Mouse (Mus musculus) MEL (cell line): ENCODE data around the gene Enthd1. TPM values are rescaled to one million over a fixed set of nuclear protein-coding genes. Genes with fewer than 3 reads are reported as not detected.

ENCODE experiments used
- DNase-seq: peaks from one replicate; pipeline ENCODE4 v3.0.0; 2011; ENCODE audit warnings: low read depth, low spot score
- H3K27ac ChIP-seq: 2 replicates; pipeline ENCODE4 v1.5.1; 2012; ENCODE audit warnings: low read depth, mild to moderate bottlenecking, control low read depth, low read length, moderate library complexity; ENCODE audit not compliant: control insufficient read depth
- H3K27me3 ChIP-seq, 2 experiments: fragments of 150-350 bp in 1 of 2; sonication (generic) in 1 of 2; 2 replicates each; pipeline ENCODE4 v1.6.1; 2012; ENCODE audit warnings: low read length in 2 of 2, mild to moderate bottlenecking in 2 of 2, improper control_type of control experiment in 1 of 2, moderate library complexity in 1 of 2; ENCODE audit not compliant: insufficient read depth in 2 of 2, control insufficient read depth in 1 of 2
- H3K36me3 ChIP-seq, 2 experiments: 2 replicates each; pipeline ENCODE4 v1.6.1; 2012 to 2014; ENCODE audit warnings: low read length in 2 of 2, improper control_type of control experiment in 1 of 2, inconsistent platforms in 1 of 2, mild to moderate bottlenecking in 1 of 2; ENCODE audit not compliant: insufficient read depth in 2 of 2, control insufficient read depth in 1 of 2
- H3K4me1 ChIP-seq, 2 experiments: fragments of 150-350 bp in 1 of 2; sonication (generic) in 1 of 2; 2 replicates each; pipeline ENCODE4 v1.6.1; 2012; ENCODE audit warnings: low read length in 2 of 2, improper control_type of control experiment in 1 of 2, mild to moderate bottlenecking in 1 of 2; ENCODE audit not compliant: insufficient read depth in 2 of 2, control insufficient read depth in 1 of 2
- H3K4me3 ChIP-seq, 2 experiments: fragments of 150-350 bp in 1 of 2; sonication (generic) in 1 of 2; 2 replicates each; pipeline ENCODE4 v1.5.1; 2012; ENCODE audit warnings: low read depth in 2 of 2, low read length in 2 of 2, mild to moderate bottlenecking in 2 of 2, moderate library complexity in 2 of 2, control low read depth in 1 of 2, improper control_type of control experiment in 1 of 2; ENCODE audit not compliant: control insufficient read depth in 1 of 2, insufficient read depth in 1 of 2
- H3K79me2 ChIP-seq: 2 replicates; pipeline ENCODE4 v1.6.1; 2012; ENCODE audit warnings: mild to moderate bottlenecking, low read length, moderate library complexity; ENCODE audit not compliant: control insufficient read depth, poor library complexity, insufficient read depth
- H3K9ac ChIP-seq: 2 replicates; pipeline ENCODE4 v1.6.1; 2012; ENCODE audit warnings: low read depth, mild to moderate bottlenecking, control low read depth, low read length, moderate library complexity; ENCODE audit not compliant: control insufficient read depth, poor library complexity, severe bottlenecking
- H3K9me3 ChIP-seq: fragments of 150-350 bp; sonication (generic); replicated peaks from 2 replicates; pipeline ENCODE4 v1.6.1; 2012; ENCODE audit warnings: mild to moderate bottlenecking, low read length, improper control_type of control experiment, moderate library complexity; ENCODE audit not compliant: insufficient read depth
- BHLHE40 ChIP-seq: IDR thresholded peaks from 2 replicates; pipeline ENCODE4 v1.6.1; 2012; ENCODE audit warnings: low read depth, mild to moderate bottlenecking, inconsistent platforms, low read length, improper control_type of control experiment, borderline replicate concordance
- CHD2 ChIP-seq: IDR thresholded peaks from 2 replicates; pipeline ENCODE4 v1.6.1; 2011; ENCODE audit warnings: low read length, improper control_type of control experiment
- CTCF ChIP-seq, 3 experiments: IDR thresholded peaks in 2 of 3; conservative IDR thresholded peaks in 1 of 3; 2 replicates each; pipeline ENCODE4 v1.5.1; 2011 to 2012; ENCODE audit warnings: low read length in 3 of 3, low read depth in 2 of 3, mild to moderate bottlenecking in 2 of 3, improper control_type of control experiment in 1 of 3, inconsistent platforms in 1 of 3, mixed read lengths in 1 of 3, moderate library complexity in 1 of 3; ENCODE audit not compliant: control insufficient read depth in 1 of 3, insufficient read depth in 1 of 3, poor library complexity in 1 of 3, severe bottlenecking in 1 of 3
- E2F4 ChIP-seq: IDR thresholded peaks from 2 replicates; pipeline ENCODE4 v1.6.1; 2011; ENCODE audit warnings: low read depth, low read length, improper control_type of control experiment, borderline replicate concordance
- EP300 ChIP-seq, 2 experiments: IDR thresholded peaks; 2 replicates each; pipeline ENCODE4 v1.6.1; 2011; ENCODE audit warnings: improper control_type of control experiment in 2 of 2, low read length in 2 of 2, low read depth in 1 of 2, mild to moderate bottlenecking in 1 of 2
- ETS1 ChIP-seq: IDR thresholded peaks from 2 replicates; pipeline ENCODE4 v1.6.1; 2012; ENCODE audit warnings: low read depth, mild to moderate bottlenecking, inconsistent platforms, low read length, improper control_type of control experiment, moderate library complexity
- GABPA ChIP-seq: IDR thresholded peaks from 2 replicates; pipeline ENCODE4 v1.6.1; 2012; ENCODE audit warnings: low read depth, mild to moderate bottlenecking, inconsistent platforms, low read length, improper control_type of control experiment, moderate library complexity
- HCFC1 ChIP-seq: IDR thresholded peaks from 2 replicates; pipeline ENCODE4 v1.6.1; 2012; ENCODE audit warnings: low read depth, mild to moderate bottlenecking, inconsistent platforms, low read length, improper control_type of control experiment, moderate library complexity
- JUND ChIP-seq: IDR thresholded peaks from 2 replicates; pipeline ENCODE4 v1.6.1; 2011; ENCODE audit warnings: low read depth, mild to moderate bottlenecking, improper control_type of control experiment, low read length
- MYB ChIP-seq: IDR thresholded peaks from 2 replicates; pipeline ENCODE4 v1.6.1; 2011; ENCODE audit warnings: mild to moderate bottlenecking, low read depth, low read length, improper control_type of control experiment
- NRF1 ChIP-seq: IDR thresholded peaks from 2 replicates; pipeline ENCODE4 v1.6.1; 2014; ENCODE audit warnings: low read depth, mild to moderate bottlenecking, inconsistent platforms, low read length, improper control_type of control experiment, moderate library complexity; ENCODE audit not compliant: poor library complexity, insufficient read depth, severe bottlenecking
- POLR2A ChIP-seq, 2 experiments: IDR thresholded peaks; 2 replicates each; pipeline ENCODE4 v1.6.1; 2011 to 2012; ENCODE audit warnings: low read length in 2 of 2, mild to moderate bottlenecking in 2 of 2, control low read depth in 1 of 2, improper control_type of control experiment in 1 of 2, low read depth in 1 of 2, moderate library complexity in 1 of 2; ENCODE audit not compliant: control insufficient read depth in 1 of 2, insufficient read depth in 1 of 2, poor library complexity in 1 of 2
- RAD21 ChIP-seq: IDR thresholded peaks from 2 replicates; pipeline ENCODE4 v1.6.1; 2011; ENCODE audit warnings: mild to moderate bottlenecking, low read depth, low read length, improper control_type of control experiment
- SIN3A ChIP-seq: IDR thresholded peaks from 2 replicates; pipeline ENCODE4 v1.6.1; 2012; ENCODE audit warnings: low read length, improper control_type of control experiment, inconsistent platforms
- TAL1 ChIP-seq: IDR thresholded peaks from 2 replicates; pipeline ENCODE4 v1.6.1; 2012; ENCODE audit warnings: mild to moderate bottlenecking, inconsistent platforms, low read length, moderate library complexity, mixed read lengths
- TBP ChIP-seq: IDR thresholded peaks from 2 replicates; pipeline ENCODE4 v1.8.0; 2011; ENCODE audit warnings: low read depth, low read length, improper control_type of control experiment
- ZNF384 ChIP-seq: IDR thresholded peaks from 2 replicates; pipeline ENCODE4 v1.6.1; 2012; ENCODE audit warnings: low read depth, mild to moderate bottlenecking, inconsistent platforms, low read length, improper control_type of control experiment
- polyA plus RNA-seq, 2 experiments: library from polyadenylated mRNA; stranded (reverse) in 1 of 2; unstranded in 1 of 2; fragments of >175 nt in 1 of 2; fragments of >200 nt in 1 of 2; gene quantifications; 2 replicates each; pipeline versions ENCODE4 v1.2.1 to v1.2.4; 2012; ENCODE audit warnings: low replicate concordance in 2 of 2, low read depth in 1 of 2; ENCODE audit not compliant: insufficient read length in 2 of 2, insufficient read depth in 1 of 2, missing spikeins in 1 of 2
- total RNA-seq: library from RNA; depleted of rRNA; stranded (reverse); fragments of 300-350 nt; gene quantifications from 2 replicates; pipeline ENCODE4 v1.2.3, GENCODE M21; 2012

Enthd1 gene
- total and polyA plus RNA-seq, 3 experiments: not detected

DNA sequence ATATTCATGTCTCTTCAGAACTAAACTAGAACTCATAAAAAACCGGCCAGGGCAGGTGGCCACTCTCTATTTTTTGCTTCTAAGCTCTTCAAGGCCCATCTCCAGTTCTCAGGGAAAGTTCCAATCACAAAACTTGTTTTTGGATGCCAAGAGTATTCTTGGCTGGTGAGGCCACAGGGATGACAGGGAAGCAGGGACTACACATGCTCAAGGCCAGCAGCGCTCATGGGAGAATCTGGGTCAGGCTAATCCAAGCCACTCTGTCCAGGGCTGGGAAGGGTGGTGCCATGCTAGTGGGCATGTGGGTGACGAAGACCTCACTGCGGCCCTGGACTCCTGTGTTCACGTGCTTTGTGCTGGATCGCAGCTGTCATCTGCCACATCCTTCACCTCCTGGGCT is 110.5 kb downstream of the Enthd1 start:
- Histone ChIP-seq H3K79me2 (no peaks in the 10 kb centered on the region), H3K27ac (no peak overlapping the region), H3K4me3 (no peak overlapping the region), H3K27me3 (no peaks in the 10 kb centered on the region; a peak in 1 of 4 replicates), H3K36me3 (no peaks in the 10 kb centered on the region), H3K9ac (no peak overlapping the region), H3K4me1 (peaks cover 0 to 5% of the 10 kb centered on the region in 2 experiments; a peak in 1 of 4 replicates), H3K9me3 (no peaks in the 10 kb centered on the region)
- no peak for TF ChIP-seq HCFC1
- TF ChIP-seq SIN3A: no peak
- TF ChIP-seq RAD21: no peak
- no peak for TF ChIP-seq JUND
- TF ChIP-seq NRF1: no peak
- TF ChIP-seq TAL1: no peak
- TF ChIP-seq BHLHE40: no peak
- no peak for TF ChIP-seq POLR2A (IDR thresholded peaks at IDR 0.05; ENCODE audit: control insufficient read depth in 1 of 2, insufficient read depth in 1 of 2, low read depth in 1 of 2, low read length in 2 of 2, poor library complexity in 1 of 2)
- DNase-seq: no peak

DNA sequence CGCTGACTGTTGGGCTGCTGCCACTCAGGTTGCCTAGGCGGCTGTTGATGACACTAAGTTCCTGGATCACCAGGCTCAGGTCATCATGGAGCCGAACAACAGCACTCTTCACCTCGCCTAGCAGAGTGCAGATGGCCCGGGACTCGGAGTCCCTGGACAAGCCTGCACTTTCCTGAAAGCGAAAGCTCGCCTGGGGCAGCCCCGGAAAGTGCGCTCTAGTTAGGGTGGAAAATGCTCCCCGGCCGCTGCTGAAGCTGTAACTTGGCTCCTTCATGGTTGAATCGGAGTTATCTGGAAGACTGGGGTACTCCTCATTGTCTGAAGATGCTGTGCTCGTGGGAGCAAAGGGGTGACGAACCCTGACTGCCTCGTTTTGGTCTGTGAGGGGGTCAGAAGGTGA is 112.5 kb downstream of the Enthd1 start:
- Histone ChIP-seq H3K9ac (no peak overlapping the region), H3K4me3 (no peak overlapping the region), H3K27me3 (peaks cover 0 to 3% of the 10 kb centered on the region in 2 experiments; a peak in 2 of 4 replicates), H3K79me2 (no peaks in the 10 kb centered on the region), H3K9me3 (no peaks in the 10 kb centered on the region), H3K4me1 (no peaks in the 10 kb centered on the region), H3K27ac (no peak overlapping the region), H3K36me3 (no peaks in the 10 kb centered on the region)
- DNase-seq: no peak
- TF ChIP-seq ETS1: no peak
- no peak for TF ChIP-seq GABPA
- TF ChIP-seq EP300 (IDR thresholded peaks at IDR 0.05; ENCODE audit: low read depth in 1 of 2, low read length in 2 of 2): no peak
- TF ChIP-seq E2F4: no peak
- TF ChIP-seq, all 39 proteins: peak for 0

GRCm38 (mm10) chr15:80445956-80446687 is 118.8 kb downstream of the Enthd1 start:
- no peaks in the 10 kb centered on the region for H3K4me1 ChIP-seq
- TF ChIP-seq MYB (no peak), ZNF384 (no peak), CTCF (IDR thresholded peaks at IDR 0.05 in 2 of 3, conservative IDR thresholded peaks at IDR 0.05 in 1 of 3; ENCODE audit: control insufficient read depth in 1 of 3, insufficient read depth in 1 of 3, low read depth in 2 of 3, low read length in 3 of 3, poor library complexity in 1 of 3, severe bottlenecking in 1 of 3) (no peak), TBP (no peak), CHD2 (no peak), GABPA (no peak)
- H3K27ac ChIP-seq: no peak overlapping the region
- no peaks in the 10 kb centered on the region for H3K79me2 ChIP-seq
- no peak for DNase-seq
- no peak overlapping the region for H3K4me3 ChIP-seq
- peaks cover 0 to 4% of the 10 kb centered on the region in 2 experiments; a peak in 1 of 4 replicates for H3K27me3 ChIP-seq
- H3K9me3 ChIP-seq: no peaks in the 10 kb centered on the region
- H3K36me3 ChIP-seq: no peaks in the 10 kb centered on the region
- H3K9ac ChIP-seq: no peak overlapping the region
